Mouse (Mus musculus): ENCODE results near the gene Kri1. TPM values are rescaled to one million over a fixed set of nuclear protein-coding genes. Genes with fewer than 3 reads are reported as not detected.
"Not testable (repeated sequence)": the region's sequence is repeated elsewhere in the genome, so short reads cannot be mapped to it uniquely, and the experiment has no call there.

Kri1 gene
- polyA plus RNA-seq, 1 experiment from 2014 or later: 16.3 TPM

- H3K4me2 ChIP-seq: no peak overlapping the region
- H3K9me3 ChIP-seq (ENCODE audit: control insufficient read depth, low read length): no peaks in the 10 kb centered on the region
- H3K36me3 ChIP-seq (ENCODE audit: control insufficient read depth, insufficient read depth, low read length): no peaks in the 10 kb centered on the region
- no peak overlapping the region for H3K9ac ChIP-seq (ENCODE audit: low read length)
- no peak for DNase-seq (ENCODE audit: low spot score, missing footprints)
- no peak for ATAC-seq (ENCODE audit: low FRiP score)
- H3K27ac ChIP-seq (ENCODE audit: low read depth, low read length): no peak overlapping the region
- WGBS: 82% methylated on average over 6 of the region's 6 CpGs
- no peaks in the 10 kb centered on the region for H3K27me3 ChIP-seq (ENCODE audit: control insufficient read depth, insufficient read depth, low read length)
- H3K4me1 ChIP-seq (ENCODE audit: control insufficient read depth, insufficient read depth, low read length): peaks cover 3% of the 10 kb centered on the region
- no peak overlapping the region for H3K4me3 ChIP-seq (ENCODE audit: low read depth, low read length)
Measured at GRCm38 (mm10) chr9:21260491-21261040, 27.2 kb downstream of the Kri1 start.

DNA sequence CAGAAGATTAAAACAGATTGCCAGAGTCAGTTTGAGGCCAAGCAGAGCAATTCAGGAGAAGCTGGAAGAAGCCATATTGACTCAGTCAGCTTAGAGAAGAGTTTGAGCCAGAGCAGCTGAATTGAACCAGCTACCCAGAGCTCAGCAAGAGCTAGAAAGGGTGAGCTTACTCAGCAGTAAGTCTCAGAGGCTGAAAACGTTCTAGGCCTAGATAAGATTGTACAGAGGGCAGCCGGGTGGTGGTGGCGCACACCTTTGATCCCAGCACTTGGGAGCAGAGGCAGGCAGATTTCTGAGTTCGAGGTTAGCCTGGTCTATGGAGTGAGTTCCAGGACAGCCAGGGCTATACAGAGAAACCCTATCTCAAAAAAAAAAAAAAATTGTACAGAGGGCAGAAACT lies 31.4 kb downstream of the Kri1 start:
- not testable (repeated sequence) for H3K36me3 ChIP-seq (ENCODE audit: control insufficient read depth, insufficient read depth, low read length); DNase-seq (ENCODE audit: low spot score, missing footprints); H3K9ac ChIP-seq (ENCODE audit: low read length); H3K4me3 ChIP-seq (ENCODE audit: low read depth, low read length); ATAC-seq (ENCODE audit: low FRiP score); H3K4me2 ChIP-seq; H3K27ac ChIP-seq (ENCODE audit: low read depth, low read length); H3K4me1 ChIP-seq (ENCODE audit: control insufficient read depth, insufficient read depth, low read length); H3K27me3 ChIP-seq (ENCODE audit: control insufficient read depth, insufficient read depth, low read length); H3K9me3 ChIP-seq (ENCODE audit: control insufficient read depth, low read length)
- 86% methylated on average over 4 of the region's 4 CpGs for WGBS

DNA sequence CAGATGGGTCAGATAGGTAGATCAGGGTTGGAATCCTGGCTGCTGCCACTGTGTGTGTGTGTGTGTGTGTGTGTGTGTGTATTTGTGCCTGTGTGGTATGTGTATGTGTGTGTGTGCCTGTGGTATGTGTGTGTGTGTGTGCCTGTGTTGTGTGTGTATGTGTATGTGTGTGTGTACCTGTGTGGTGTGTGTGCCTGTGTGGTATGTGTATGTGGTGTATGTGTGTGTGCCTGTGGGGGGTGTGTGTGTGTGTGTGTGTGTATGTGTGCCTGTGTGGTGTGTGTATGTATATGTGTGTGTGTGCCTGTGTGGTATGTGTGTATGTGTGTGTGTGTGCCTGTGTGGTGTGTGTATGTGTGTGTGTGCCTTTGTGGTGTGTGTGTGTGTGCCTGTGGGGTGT lies 33.1 kb downstream of the Kri1 start:
- DNase-seq (ENCODE audit: low spot score, missing footprints): no peak

GRCm38 (mm10) chr9:21251116-21251735 lies 36.5 kb downstream of the Kri1 start:
- H3K36me3 ChIP-seq (ENCODE audit: control insufficient read depth, insufficient read depth, low read length): no peaks in the 10 kb centered on the region
- H3K4me2 ChIP-seq: no peak overlapping the region
- ATAC-seq (ENCODE audit: low FRiP score) (no peak), DNase-seq (ENCODE audit: low spot score, missing footprints) (no peak)
- no peaks in the 10 kb centered on the region for H3K4me1 ChIP-seq (ENCODE audit: control insufficient read depth, insufficient read depth, low read length)
- H3K9ac ChIP-seq (ENCODE audit: low read length): no peak overlapping the region
- H3K27ac ChIP-seq (ENCODE audit: low read depth, low read length): no peak overlapping the region
- H3K4me3 ChIP-seq (ENCODE audit: low read depth, low read length): no peak overlapping the region
- H3K9me3 ChIP-seq (ENCODE audit: control insufficient read depth, low read length): no peaks in the 10 kb centered on the region
- H3K27me3 ChIP-seq (ENCODE audit: control insufficient read depth, insufficient read depth, low read length): peaks cover 44% of the 10 kb centered on the region
- WGBS: 68% methylated on average over 13 of the region's 13 CpGs

More for the DNA sequence above, 33.1 kb downstream of the Kri1 start:
- no peaks in the 10 kb centered on the region for H3K36me3 ChIP-seq (ENCODE audit: control insufficient read depth, insufficient read depth, low read length)
- no peak overlapping the region for H3K27ac ChIP-seq (ENCODE audit: low read depth, low read length)
- H3K27me3 ChIP-seq (ENCODE audit: control insufficient read depth, insufficient read depth, low read length): peaks cover 15% of the 10 kb centered on the region
- H3K9ac ChIP-seq (ENCODE audit: low read length): no peak overlapping the region
- no peak overlapping the region for H3K4me2 ChIP-seq
- no peaks in the 10 kb centered on the region for H3K4me1 ChIP-seq (ENCODE audit: control insufficient read depth, insufficient read depth, low read length)
- no peak for ATAC-seq (ENCODE audit: low FRiP score)
- H3K4me3 ChIP-seq (ENCODE audit: low read depth, low read length): no peak overlapping the region
- H3K9me3 ChIP-seq (ENCODE audit: control insufficient read depth, low read length): no peaks in the 10 kb centered on the region

GRCm38 (mm10) chr9:21250509-21250908 lies 37.3 kb downstream of the Kri1 start:
- DNase-seq (ENCODE audit: low spot score, missing footprints) (no peak), ATAC-seq (ENCODE audit: low FRiP score) (no peak)
- 60% methylated on average over 2 of the region's 2 CpGs for WGBS
- peaks cover 51% of the 10 kb centered on the region for H3K27me3 ChIP-seq (ENCODE audit: control insufficient read depth, insufficient read depth, low read length)
- no peaks in the 10 kb centered on the region for H3K9me3 ChIP-seq (ENCODE audit: control insufficient read depth, low read length)
- H3K27ac ChIP-seq (ENCODE audit: low read depth, low read length): no peak overlapping the region
- H3K4me1 ChIP-seq (ENCODE audit: control insufficient read depth, insufficient read depth, low read length): no peaks in the 10 kb centered on the region
- no peak overlapping the region for H3K9ac ChIP-seq (ENCODE audit: low read length)
- no peak overlapping the region for H3K4me3 ChIP-seq (ENCODE audit: low read depth, low read length)
- no peak overlapping the region for H3K4me2 ChIP-seq
- H3K36me3 ChIP-seq (ENCODE audit: control insufficient read depth, insufficient read depth, low read length): no peaks in the 10 kb centered on the region

GRCm38 (mm10) chr9:21249629-21250508 lies 37.9 kb downstream of the Kri1 start:
- no peaks in the 10 kb centered on the region for H3K9me3 ChIP-seq (ENCODE audit: control insufficient read depth, low read length)
- DNase-seq (ENCODE audit: low spot score, missing footprints) (no peak), ATAC-seq (ENCODE audit: low FRiP score) (no peak)
- H3K4me2 ChIP-seq: no peak overlapping the region
- peaks cover 57% of the 10 kb centered on the region for H3K27me3 ChIP-seq (ENCODE audit: control insufficient read depth, insufficient read depth, low read length)
- no peak overlapping the region for H3K27ac ChIP-seq (ENCODE audit: low read depth, low read length)
- 38% methylated on average over 17 of the region's 17 CpGs for WGBS
- H3K4me1 ChIP-seq (ENCODE audit: control insufficient read depth, insufficient read depth, low read length): peaks cover 2% of the 10 kb centered on the region; the same call in 1 of the 2 replicates
- no peak overlapping the region for H3K9ac ChIP-seq (ENCODE audit: low read length)
- H3K36me3 ChIP-seq (ENCODE audit: control insufficient read depth, insufficient read depth, low read length): no peaks in the 10 kb centered on the region
- H3K4me3 ChIP-seq (ENCODE audit: low read depth, low read length): no peak overlapping the region

- Histone ChIP-seq H3K27me3 (ENCODE audit: control insufficient read depth, insufficient read depth, low read length) (peaks cover 73% of the 10 kb centered on the region), H3K27ac (ENCODE audit: low read depth, low read length) (no peak within 1 kb of the TSS), H3K36me3 (ENCODE audit: control insufficient read depth, insufficient read depth, low read length) (no peaks in the 10 kb centered on the region), H3K4me1 (ENCODE audit: control insufficient read depth, insufficient read depth, low read length) (peaks cover 7% of the 10 kb centered on the region; the same call in 1 of the 2 replicates), H3K4me3 (ENCODE audit: low read depth, low read length) (no peak within 1 kb of the TSS), H3K9me3 (ENCODE audit: control insufficient read depth, low read length) (no peaks in the 10 kb centered on the region), H3K9ac (ENCODE audit: low read length) (no peak within 1 kb of the TSS), H3K4me2 (peak within 1 kb of the TSS; percentile 17; the same call in 1 of the 2 replicates)
- DNase-seq (ENCODE audit: low spot score, missing footprints): no peak
- ATAC-seq (ENCODE audit: low FRiP score): no peak
- 3% methylated on average over 22 of the region's 30 CpGs for WGBS
Measured at GRCm38 (mm10) chr9:21248326-21248725, 39.4 kb downstream of the Kri1 start, which contains the start of gene S1pr5. S1pr5 (minus strand) TSS chr9:21248443.

DNA sequence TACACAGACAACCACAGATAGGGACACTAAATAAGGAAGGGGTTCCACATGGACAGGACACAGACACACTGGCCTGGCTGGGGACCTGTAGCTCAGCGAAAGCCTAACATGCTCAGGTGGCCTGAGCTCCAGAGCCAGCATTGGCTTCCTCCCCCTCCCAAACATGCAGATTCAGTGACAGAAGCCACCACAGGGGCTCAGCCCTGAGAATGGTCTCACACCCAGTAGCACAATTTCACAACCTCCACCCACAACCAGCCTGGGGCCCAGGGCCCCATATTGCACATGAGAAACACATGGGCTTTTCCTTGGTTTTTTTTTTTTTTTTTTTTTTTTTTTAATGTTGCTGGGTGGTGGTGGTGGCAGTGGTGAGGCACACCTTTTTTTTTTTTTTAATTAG lies 41.4 kb downstream of the Kri1 start:
- Histone ChIP-seq H3K27ac (ENCODE audit: low read depth, low read length) (no peak overlapping the region), H3K27me3 (ENCODE audit: control insufficient read depth, insufficient read depth, low read length) (peaks cover 81% of the 10 kb centered on the region), H3K9me3 (ENCODE audit: control insufficient read depth, low read length) (no peaks in the 10 kb centered on the region; the same call in 1 of the 2 replicates), H3K4me2 (no peak overlapping the region), H3K4me1 (ENCODE audit: control insufficient read depth, insufficient read depth, low read length) (peaks cover 7% of the 10 kb centered on the region; the same call in 1 of the 2 replicates), H3K36me3 (ENCODE audit: control insufficient read depth, insufficient read depth, low read length) (no peaks in the 10 kb centered on the region), H3K9ac (ENCODE audit: low read length) (no peak overlapping the region), H3K4me3 (ENCODE audit: low read depth, low read length) (no peak overlapping the region)
- DNase-seq (ENCODE audit: low spot score, missing footprints) (no peak), ATAC-seq (ENCODE audit: low FRiP score) (no peak)
- 67% methylated on average over 1 of the region's 1 CpGs for WGBS

GRCm38 (mm10) chr9:21245113-21245487 lies 42.7 kb downstream of the Kri1 start:
- DNase-seq (ENCODE audit: low spot score, missing footprints) (peak; percentile 91), ATAC-seq (ENCODE audit: low FRiP score) (no peak)
- Histone ChIP-seq H3K27me3 (ENCODE audit: control insufficient read depth, insufficient read depth, low read length) (peaks cover 70% of the 10 kb centered on the region), H3K9ac (ENCODE audit: low read length) (peak overlapping the region; percentile 21; the same call in 1 of the 2 replicates), H3K4me1 (ENCODE audit: control insufficient read depth, insufficient read depth, low read length) (peaks cover 7% of the 10 kb centered on the region; the same call in 1 of the 2 replicates), H3K27ac (ENCODE audit: low read depth, low read length) (no peak overlapping the region), H3K4me3 (ENCODE audit: low read depth, low read length) (peak overlapping the region; percentile 31), H3K9me3 (ENCODE audit: control insufficient read depth, low read length) (no peaks in the 10 kb centered on the region; the same call in 1 of the 2 replicates), H3K4me2 (peak overlapping the region; percentile 51), H3K36me3 (ENCODE audit: control insufficient read depth, insufficient read depth, low read length) (no peaks in the 10 kb centered on the region)
- WGBS: 2% methylated on average over 16 of the region's 16 CpGs
